Mouse (Mus musculus): ENCODE results near the gene Odf3l1. TPM values are rescaled to one million over a fixed set of nuclear protein-coding genes. Genes with fewer than 3 reads are reported as not detected.

Gene Odf3l1
- polyA plus RNA-seq, 1 experiment from 2014 or later = not detected

- WGBS = 27% methylated on average over 3 of the region's 3 CpGs
- peak; percentile 62 for DNase-seq (ENCODE audit: low spot score)
These were observed 22.2 kb downstream of the Odf3l1 start for GRCm38 (mm10) chr9:56842303-56842719.

DNA sequence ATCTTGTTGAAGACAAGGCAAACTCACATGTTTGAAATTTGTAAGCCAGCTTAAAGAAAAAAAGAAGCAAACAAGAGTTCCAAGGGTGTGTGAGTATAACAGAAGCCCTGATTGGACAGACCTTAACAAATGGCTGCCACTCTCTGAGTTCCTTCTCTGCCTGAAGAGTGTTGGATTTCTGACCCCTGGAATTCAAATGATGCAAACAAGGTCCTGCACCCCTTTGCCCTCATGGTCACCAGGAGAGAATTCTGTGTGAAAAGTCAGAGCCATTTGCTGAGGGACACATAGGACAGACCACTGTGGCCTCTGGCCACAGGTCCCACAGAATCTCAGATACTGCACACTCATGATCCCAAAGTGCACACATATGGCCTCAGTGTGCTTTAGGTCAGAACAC lies 22.6 kb downstream of the Odf3l1 start:
- H3K4me1 ChIP-seq (replicated peaks; ENCODE audit: control insufficient read depth, insufficient read depth, low read length) = peaks cover 32% of the 10 kb centered on the region
- no peaks in the 10 kb centered on the region for H3K9me3 ChIP-seq (ENCODE audit: control insufficient read depth, low read length)
- DNase-seq (ENCODE audit: low spot score) (no peak), ATAC-seq (ENCODE audit: low FRiP score) (no peak)
- no peaks in the 10 kb centered on the region for H3K27me3 ChIP-seq (ENCODE audit: control insufficient read depth, insufficient read depth, low read length)
- peak overlapping the region; percentile 6; the same call in 1 of the 2 replicates for H3K27ac ChIP-seq
- no peaks in the 10 kb centered on the region for H3K36me3 ChIP-seq (replicated peaks; ENCODE audit: control insufficient read depth, insufficient read depth)
- no peak overlapping the region for H3K4me2 ChIP-seq (replicated peaks)
- H3K4me3 ChIP-seq (replicated peaks; ENCODE audit: low read length) = no peak overlapping the region
- no peak overlapping the region for H3K9ac ChIP-seq

More at GRCm38 (mm10) chr9:56842303-56842719, 22.2 kb downstream of the Odf3l1 start:
- Histone ChIP-seq H3K4me2 (replicated peaks) (no peak overlapping the region), H3K9me3 (ENCODE audit: control insufficient read depth, low read length) (no peaks in the 10 kb centered on the region), H3K36me3 (replicated peaks; ENCODE audit: control insufficient read depth, insufficient read depth) (no peaks in the 10 kb centered on the region), H3K4me3 (replicated peaks; ENCODE audit: low read length) (no peak overlapping the region), H3K27ac (peak overlapping the region; percentile 28; the same call in 1 of the 2 replicates), H3K9ac (no peak overlapping the region), H3K4me1 (replicated peaks; ENCODE audit: control insufficient read depth, insufficient read depth, low read length) (peaks cover 32% of the 10 kb centered on the region), H3K27me3 (ENCODE audit: control insufficient read depth, insufficient read depth, low read length) (no peaks in the 10 kb centered on the region)
- peak; percentile 34; the same call in 1 of the 2 replicates for ATAC-seq (ENCODE audit: low FRiP score)

DNA sequence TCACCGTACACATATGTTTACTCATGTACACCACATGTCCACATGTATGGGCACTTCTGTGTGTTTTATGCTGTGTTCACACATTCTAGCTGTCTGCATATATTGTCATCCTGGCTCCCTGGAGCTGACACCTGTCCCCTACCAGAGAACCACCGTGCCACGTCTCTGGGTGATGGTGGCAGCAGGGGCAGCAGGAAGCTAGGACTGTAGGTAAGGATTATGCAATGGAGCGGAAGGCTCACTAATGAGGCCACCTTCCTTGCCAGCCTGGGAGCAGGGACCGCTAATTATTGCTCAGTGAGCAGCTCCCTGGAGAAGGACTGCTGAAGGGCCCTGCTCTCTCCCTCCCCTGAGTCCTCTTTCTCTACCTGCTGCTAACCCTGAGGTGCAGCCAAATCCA lies 23.8 kb downstream of the Odf3l1 start:
- DNase-seq (ENCODE audit: low spot score) (no peak), ATAC-seq (ENCODE audit: low FRiP score) (no peak)
- H3K9me3 ChIP-seq (ENCODE audit: control insufficient read depth, low read length) = no peaks in the 10 kb centered on the region
- H3K27me3 ChIP-seq (ENCODE audit: control insufficient read depth, insufficient read depth, low read length) = no peaks in the 10 kb centered on the region
- H3K9ac ChIP-seq = no peak overlapping the region
- no peak overlapping the region for H3K4me3 ChIP-seq (replicated peaks; ENCODE audit: low read length)
- H3K36me3 ChIP-seq (replicated peaks; ENCODE audit: control insufficient read depth, insufficient read depth) = no peaks in the 10 kb centered on the region
- H3K27ac ChIP-seq = no peak overlapping the region
- no peak overlapping the region for H3K4me2 ChIP-seq (replicated peaks)
- H3K4me1 ChIP-seq (replicated peaks; ENCODE audit: control insufficient read depth, insufficient read depth, low read length) = peaks cover 32% of the 10 kb centered on the region
- WGBS = 62% methylated on average over 5 of the region's 5 CpGs

GRCm38 (mm10) chr9:56835152-56835551 lies 29.3 kb downstream of the Odf3l1 start:
- H3K27ac ChIP-seq = no peak overlapping the region
- no peak overlapping the region for H3K9ac ChIP-seq
- 84% methylated on average over 5 of the region's 5 CpGs for WGBS
- H3K4me1 ChIP-seq (replicated peaks; ENCODE audit: control insufficient read depth, insufficient read depth, low read length) = peaks cover 21% of the 10 kb centered on the region
- DNase-seq (ENCODE audit: low spot score) (no peak), ATAC-seq (ENCODE audit: low FRiP score) (no peak)
- no peaks in the 10 kb centered on the region for H3K36me3 ChIP-seq (replicated peaks; ENCODE audit: control insufficient read depth, insufficient read depth)
- H3K4me3 ChIP-seq (replicated peaks; ENCODE audit: low read length) = no peak overlapping the region
- no peaks in the 10 kb centered on the region for H3K27me3 ChIP-seq (ENCODE audit: control insufficient read depth, insufficient read depth, low read length)
- no peaks in the 10 kb centered on the region for H3K9me3 ChIP-seq (ENCODE audit: control insufficient read depth, low read length)
- no peak overlapping the region for H3K4me2 ChIP-seq (replicated peaks)

DNA sequence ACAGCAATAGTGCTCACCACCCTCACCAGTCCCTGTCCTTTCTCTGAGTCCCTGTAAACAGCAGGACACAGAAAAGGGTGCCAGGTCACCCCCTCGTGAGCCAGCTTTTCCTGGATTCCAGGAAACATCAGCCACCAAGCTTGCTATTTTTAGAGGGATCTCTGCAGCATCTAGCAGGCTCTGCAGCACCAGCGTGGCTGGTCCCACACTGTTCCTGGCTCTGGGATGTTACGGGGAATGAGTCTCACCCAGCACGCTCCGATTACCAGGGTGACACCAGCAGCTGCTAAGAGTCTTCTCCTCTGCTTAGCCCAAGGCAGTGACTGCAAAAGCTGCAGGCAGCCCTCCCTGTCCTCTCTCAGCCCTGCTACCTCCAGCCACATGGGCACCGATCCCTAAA lies 31.6 kb downstream of the Odf3l1 start:
- no peaks in the 10 kb centered on the region for H3K36me3 ChIP-seq (replicated peaks; ENCODE audit: control insufficient read depth, insufficient read depth)
- no peaks in the 10 kb centered on the region for H3K9me3 ChIP-seq (ENCODE audit: control insufficient read depth, low read length)
- H3K9ac ChIP-seq = no peak overlapping the region
- 31% methylated on average over 6 of the region's 6 CpGs for WGBS
- ATAC-seq (ENCODE audit: low FRiP score) (no peak), DNase-seq (ENCODE audit: low spot score) (no peak)
- no peak overlapping the region for H3K27ac ChIP-seq
- H3K4me2 ChIP-seq (replicated peaks) = no peak overlapping the region
- H3K27me3 ChIP-seq (ENCODE audit: control insufficient read depth, insufficient read depth, low read length) = no peaks in the 10 kb centered on the region
- H3K4me1 ChIP-seq (replicated peaks; ENCODE audit: control insufficient read depth, insufficient read depth, low read length) = peaks cover 29% of the 10 kb centered on the region
- H3K4me3 ChIP-seq (replicated peaks; ENCODE audit: low read length) = no peak overlapping the region

DNA sequence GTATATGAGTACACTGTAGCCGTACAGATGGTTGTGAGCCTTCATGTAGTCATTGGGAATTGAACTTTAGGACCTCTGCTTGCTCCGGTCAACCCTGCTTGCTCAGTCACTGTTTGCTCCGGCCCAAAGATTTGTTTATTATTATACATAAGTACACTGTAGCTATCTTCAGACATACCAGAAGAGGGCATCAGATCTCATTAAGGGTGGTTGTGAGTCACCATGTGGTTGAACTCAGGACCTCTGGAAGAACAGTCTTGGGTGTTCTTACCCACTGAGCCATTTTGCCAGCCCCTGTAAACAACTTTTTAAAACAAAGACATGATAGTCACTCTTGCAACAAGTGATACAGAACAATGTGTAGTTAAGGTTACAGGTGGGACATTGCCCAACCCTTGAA lies 32.6 kb downstream of the Odf3l1 start:
- H3K4me2 ChIP-seq (replicated peaks) = no peak overlapping the region
- H3K27me3 ChIP-seq (ENCODE audit: control insufficient read depth, insufficient read depth, low read length) = no peaks in the 10 kb centered on the region
- H3K9me3 ChIP-seq (ENCODE audit: control insufficient read depth, low read length) = no peaks in the 10 kb centered on the region
- no peak overlapping the region for H3K9ac ChIP-seq
- DNase-seq (ENCODE audit: low spot score) (no peak), ATAC-seq (ENCODE audit: low FRiP score) (no peak)
- 88% methylated on average over 3 of the region's 3 CpGs for WGBS
- H3K4me3 ChIP-seq (replicated peaks; ENCODE audit: low read length) = no peak overlapping the region
- H3K36me3 ChIP-seq (replicated peaks; ENCODE audit: control insufficient read depth, insufficient read depth) = no peaks in the 10 kb centered on the region
- H3K27ac ChIP-seq = no peak overlapping the region
- H3K4me1 ChIP-seq (replicated peaks; ENCODE audit: control insufficient read depth, insufficient read depth, low read length) = peaks cover 30% of the 10 kb centered on the region

GRCm38 (mm10) chr9:56830162-56830561 lies 34.3 kb downstream of the Odf3l1 start:
- H3K4me2 ChIP-seq (replicated peaks) = no peak overlapping the region
- H3K9me3 ChIP-seq (ENCODE audit: control insufficient read depth, low read length) = no peaks in the 10 kb centered on the region
- no peak overlapping the region for H3K4me3 ChIP-seq (replicated peaks; ENCODE audit: low read length)
- ATAC-seq (ENCODE audit: low FRiP score) (peak; percentile 33; the same call in 1 of the 2 replicates), DNase-seq (ENCODE audit: low spot score) (peak; percentile 72)
- H3K27ac ChIP-seq = no peak overlapping the region
- no peaks in the 10 kb centered on the region for H3K36me3 ChIP-seq (replicated peaks; ENCODE audit: control insufficient read depth, insufficient read depth)
- WGBS = 9% methylated on average over 4 of the region's 4 CpGs
- H3K27me3 ChIP-seq (ENCODE audit: control insufficient read depth, insufficient read depth, low read length) = no peaks in the 10 kb centered on the region
- peaks cover 39% of the 10 kb centered on the region for H3K4me1 ChIP-seq (replicated peaks; ENCODE audit: control insufficient read depth, insufficient read depth, low read length)
- no peak overlapping the region; the same call in 1 of the 2 replicates for H3K9ac ChIP-seq

DNA sequence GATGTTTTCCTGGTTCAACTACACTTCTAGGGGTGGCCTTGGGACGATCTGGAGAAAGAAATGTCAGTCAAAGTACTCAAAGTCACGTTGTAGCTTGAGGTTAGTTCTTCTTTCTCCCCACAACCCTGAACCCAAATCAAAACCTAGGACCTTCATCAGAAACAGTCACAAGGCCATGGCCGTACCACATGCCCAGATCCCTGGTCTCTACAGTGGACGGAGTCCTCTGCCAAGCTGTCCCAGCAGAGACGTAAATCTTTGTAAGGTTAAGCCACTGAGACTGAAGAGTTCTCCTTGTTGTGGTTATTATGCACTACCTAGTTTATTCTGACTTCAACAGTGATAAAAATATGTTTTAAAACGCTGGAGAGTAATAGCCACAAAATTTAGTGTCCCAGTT lies 35.6 kb downstream of the Odf3l1 start:
- H3K9me3 ChIP-seq (ENCODE audit: control insufficient read depth, low read length) = no peaks in the 10 kb centered on the region
- H3K4me1 ChIP-seq (replicated peaks; ENCODE audit: control insufficient read depth, insufficient read depth, low read length) = peaks cover 39% of the 10 kb centered on the region
- H3K27me3 ChIP-seq (ENCODE audit: control insufficient read depth, insufficient read depth, low read length) = no peaks in the 10 kb centered on the region
- H3K4me2 ChIP-seq (replicated peaks) = no peak overlapping the region
- no peak overlapping the region for H3K4me3 ChIP-seq (replicated peaks; ENCODE audit: low read length)
- DNase-seq (ENCODE audit: low spot score) (no peak), ATAC-seq (ENCODE audit: low FRiP score) (no peak)
- H3K9ac ChIP-seq = no peak overlapping the region
- H3K36me3 ChIP-seq (replicated peaks; ENCODE audit: control insufficient read depth, insufficient read depth) = no peaks in the 10 kb centered on the region
- no peak overlapping the region for H3K27ac ChIP-seq
- 87% methylated on average over 6 of the region's 6 CpGs for WGBS

DNA sequence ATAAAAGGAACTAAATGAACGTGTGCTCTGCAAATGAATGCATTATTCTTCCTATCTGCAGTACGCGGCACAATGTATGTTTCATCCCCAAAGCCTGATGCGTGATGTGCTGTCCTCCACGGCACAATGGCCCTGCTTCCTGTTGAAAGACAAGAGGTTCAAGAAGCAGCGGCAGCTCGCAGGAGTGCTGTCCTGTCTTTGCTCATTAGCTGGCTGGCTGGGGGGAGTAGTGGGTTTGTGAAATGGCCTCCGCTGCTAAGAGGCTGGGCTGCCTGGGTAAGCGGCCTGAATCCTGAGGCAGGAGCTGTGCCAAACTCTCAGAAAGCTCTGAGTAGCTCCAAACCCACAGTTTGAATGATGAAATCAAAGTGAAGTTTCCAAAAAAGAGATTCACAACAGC lies 36.3 kb downstream of the Odf3l1 start:
- Histone ChIP-seq H3K9me3 (ENCODE audit: control insufficient read depth, low read length) (no peaks in the 10 kb centered on the region), H3K36me3 (replicated peaks; ENCODE audit: control insufficient read depth, insufficient read depth) (no peaks in the 10 kb centered on the region), H3K9ac (no peak overlapping the region), H3K27me3 (ENCODE audit: control insufficient read depth, insufficient read depth, low read length) (no peaks in the 10 kb centered on the region), H3K27ac (no peak overlapping the region), H3K4me2 (replicated peaks) (no peak overlapping the region), H3K4me1 (replicated peaks; ENCODE audit: control insufficient read depth, insufficient read depth, low read length) (peaks cover 35% of the 10 kb centered on the region), H3K4me3 (replicated peaks; ENCODE audit: low read length) (no peak overlapping the region)
- DNase-seq (ENCODE audit: low spot score) (no peak), ATAC-seq (ENCODE audit: low FRiP score) (no peak)
- 19% methylated on average over 9 of the region's 9 CpGs for WGBS
